Mouse (Mus musculus) midbrain, embryonic 16.5 days (tissue): ENCODE measurements at regions not wholly inside any gene's neighbourhood (a gene's known extent, or its start where the extent isn't known, plus 50 kb on each side); places are given as distances from the start of the nearest gene placed in this dataset.

Experiments
- ATAC-seq: fragments of 200-750 bp; cut with Nextera tagmentation; 2 replicates; pipeline ENCODE4 v1.8.0; 2017; ENCODE audit warnings: moderate TSS enrichment
- H3K27ac ChIP-seq: fragments of 300-500 bp; sonication (generic); 2 replicates; pipeline ENCODE4 v1.5.1; 2014; ENCODE audit warnings: mild to moderate bottlenecking, low read length, mixed read lengths
- H3K27me3 ChIP-seq: fragments of 300-500 bp; sonication (generic); 2 replicates; pipeline ENCODE4 v1.6.1; 2014; ENCODE audit warnings: low read depth, low read length, mixed read lengths; ENCODE audit not compliant: control insufficient read depth, insufficient read depth
- H3K36me3 ChIP-seq: fragments of 300-500 bp; sonication (generic); 2 replicates; pipeline ENCODE4 v1.6.1; 2014; ENCODE audit warnings: mild to moderate bottlenecking, low read length, moderate library complexity, mixed read lengths; ENCODE audit not compliant: control insufficient read depth, insufficient read depth
- H3K4me1 ChIP-seq: fragments of 300-500 bp; sonication (generic); 2 replicates; pipeline ENCODE4 v1.6.1; 2014; ENCODE audit warnings: mild to moderate bottlenecking, low read length, mixed read lengths; ENCODE audit not compliant: control insufficient read depth, insufficient read depth
- H3K4me2 ChIP-seq: fragments of 300-500 bp; sonication (generic); 2 replicates; pipeline ENCODE4 v1.6.1; 2014; ENCODE audit warnings: mild to moderate bottlenecking, low read length, mixed read lengths
- H3K4me3 ChIP-seq: fragments of 300-500 bp; sonication (generic); 2 replicates; pipeline ENCODE4 v1.5.1; 2014; ENCODE audit warnings: low read depth, mild to moderate bottlenecking, low read length, moderate library complexity, mixed read lengths
- H3K9ac ChIP-seq: fragments of 300-500 bp; sonication (generic); 2 replicates; pipeline ENCODE4 v1.6.1; 2014; ENCODE audit warnings: low read depth, low read length, mixed read lengths
- H3K9me3 ChIP-seq: fragments of 300-500 bp; sonication (generic); replicated peaks from 2 replicates; pipeline ENCODE4 v1.6.1; 2014; ENCODE audit warnings: mild to moderate bottlenecking, low read length, mixed read lengths; ENCODE audit not compliant: control insufficient read depth, poor library complexity, severe bottlenecking
- WGBS: fragments of 180-500 bp; shearing (Covaris S2); extraction: QIAGEN DNeasy Blood & Tissue Kit; methylation state at CpG from one replicate; pipeline ENCODE4 v1.1.7; 2014; 5-methylcytosine and 5-hydroxymethylcytosine counted together

- ATAC-seq: no peak
- H3K4me2 ChIP-seq: no peak overlapping the region
- H3K4me3 ChIP-seq: no peak overlapping the region
- H3K27ac ChIP-seq: no peak overlapping the region
- no peaks in the 10 kb centered on the region for H3K27me3 ChIP-seq
- no peaks in the 10 kb centered on the region for H3K4me1 ChIP-seq
- no peak overlapping the region for H3K9ac ChIP-seq
- no peaks in the 10 kb centered on the region for H3K9me3 ChIP-seq
- H3K36me3 ChIP-seq: no peaks in the 10 kb centered on the region
Measured at GRCm38 (mm10) chr7:39596403-39596802, 78.8 kb downstream of the Zfp619 start.

GRCm38 (mm10) chr7:39613767-39614166 lies 96.2 kb downstream of the Zfp619 start:
- H3K4me3 ChIP-seq: no peak overlapping the region
- ATAC-seq: no peak
- WGBS: 84% methylated on average over 4 of the region's 4 CpGs
- no peaks in the 10 kb centered on the region for H3K36me3 ChIP-seq
- H3K4me1 ChIP-seq: no peaks in the 10 kb centered on the region
- H3K27ac ChIP-seq: no peak overlapping the region
- no peaks in the 10 kb centered on the region for H3K27me3 ChIP-seq
- no peak overlapping the region for H3K9ac ChIP-seq
- H3K4me2 ChIP-seq: no peak overlapping the region
- H3K9me3 ChIP-seq: no peaks in the 10 kb centered on the region

GRCm38 (mm10) chr7:39615092-39615491 lies 97.5 kb downstream of the Zfp619 start:
- Histone ChIP-seq H3K9ac (no peak overlapping the region), H3K4me2 (no peak overlapping the region), H3K27ac (no peak overlapping the region), H3K36me3 (no peaks in the 10 kb centered on the region), H3K9me3 (no peaks in the 10 kb centered on the region), H3K27me3 (no peaks in the 10 kb centered on the region), H3K4me1 (no peaks in the 10 kb centered on the region), H3K4me3 (no peak overlapping the region)
- ATAC-seq: no peak
- 88% methylated on average over 2 of the region's 2 CpGs for WGBS

GRCm38 (mm10) chr7:39621796-39622195 lies 104.2 kb downstream of the Zfp619 start:
- no peak overlapping the region for H3K4me2 ChIP-seq
- no peaks in the 10 kb centered on the region for H3K36me3 ChIP-seq
- no peaks in the 10 kb centered on the region for H3K4me1 ChIP-seq
- H3K4me3 ChIP-seq: no peak overlapping the region
- H3K27me3 ChIP-seq: no peaks in the 10 kb centered on the region
- no peak overlapping the region for H3K9ac ChIP-seq
- no peaks in the 10 kb centered on the region for H3K9me3 ChIP-seq
- no peak overlapping the region for H3K27ac ChIP-seq
- ATAC-seq: no peak
- 64% methylated on average over 2 of the region's 2 CpGs for WGBS

- 11% methylated on average over 3 of the region's 3 CpGs for WGBS
- no peak; the same call in 1 of the 2 replicates for ATAC-seq
- no peak overlapping the region for H3K9ac ChIP-seq
- H3K4me3 ChIP-seq: no peak overlapping the region
- no peaks in the 10 kb centered on the region for H3K27me3 ChIP-seq
- H3K9me3 ChIP-seq: no peaks in the 10 kb centered on the region
- H3K36me3 ChIP-seq: no peaks in the 10 kb centered on the region
- no peak overlapping the region for H3K27ac ChIP-seq
- peaks cover 4% of the 10 kb centered on the region; the same call in 1 of the 2 replicates for H3K4me1 ChIP-seq
- H3K4me2 ChIP-seq: no peak overlapping the region
Measured at GRCm38 (mm10) chr7:39632836-39633235, 115.3 kb downstream of the Zfp619 start.

GRCm38 (mm10) chr7:39642333-39642732 lies 124.8 kb downstream of the Zfp619 start:
- WGBS: 97% methylated on average over 4 of the region's 4 CpGs
- Histone ChIP-seq H3K4me2 (no peak overlapping the region), H3K9ac (no peak overlapping the region), H3K27ac (no peak overlapping the region), H3K9me3 (no peaks in the 10 kb centered on the region), H3K4me1 (no peaks in the 10 kb centered on the region), H3K36me3 (no peaks in the 10 kb centered on the region), H3K27me3 (no peaks in the 10 kb centered on the region), H3K4me3 (no peak overlapping the region)
- no peak for ATAC-seq

- WGBS: 60% methylated on average over 1 of the region's 1 CpGs
- H3K27me3 ChIP-seq: no peaks in the 10 kb centered on the region
- no peaks in the 10 kb centered on the region for H3K36me3 ChIP-seq
- H3K9me3 ChIP-seq: no peaks in the 10 kb centered on the region
- no peak overlapping the region for H3K4me3 ChIP-seq
- H3K9ac ChIP-seq: no peak overlapping the region
- H3K4me2 ChIP-seq: no peak overlapping the region
- no peak for ATAC-seq
- no peaks in the 10 kb centered on the region for H3K4me1 ChIP-seq
- H3K27ac ChIP-seq: no peak overlapping the region
Measured at GRCm38 (mm10) chr7:39643323-39643722, 125.8 kb downstream of the Zfp619 start.

GRCm38 (mm10) chr7:39650483-39651102 lies 133.0 kb downstream of the Zfp619 start:
- no peak for ATAC-seq
- H3K4me1 ChIP-seq: no peaks in the 10 kb centered on the region
- no peak overlapping the region for H3K4me3 ChIP-seq
- H3K36me3 ChIP-seq: no peaks in the 10 kb centered on the region
- H3K4me2 ChIP-seq: no peak overlapping the region
- H3K9ac ChIP-seq: no peak overlapping the region
- WGBS: 75% methylated on average over 6 of the region's 6 CpGs
- no peaks in the 10 kb centered on the region for H3K27me3 ChIP-seq
- H3K27ac ChIP-seq: no peak overlapping the region
- no peaks in the 10 kb centered on the region for H3K9me3 ChIP-seq

GRCm38 (mm10) chr7:39654563-39655286 lies 137.2 kb downstream of the Zfp619 start:
- Histone ChIP-seq H3K9ac (no peak overlapping the region), H3K27ac (no peak overlapping the region), H3K4me3 (no peak overlapping the region), H3K36me3 (no peaks in the 10 kb centered on the region), H3K9me3 (no peaks in the 10 kb centered on the region), H3K27me3 (no peaks in the 10 kb centered on the region), H3K4me2 (peak overlapping the region; percentile 25), H3K4me1 (peaks cover 7% of the 10 kb centered on the region; the same call in 1 of the 2 replicates)
- 8% methylated on average over 4 of the region's 4 CpGs for WGBS
- ATAC-seq: peak; percentile 83
